Mouse (Mus musculus): Measurements from ENCODE around the gene Kcnj8.

Gene Kcnj8

DNA sequence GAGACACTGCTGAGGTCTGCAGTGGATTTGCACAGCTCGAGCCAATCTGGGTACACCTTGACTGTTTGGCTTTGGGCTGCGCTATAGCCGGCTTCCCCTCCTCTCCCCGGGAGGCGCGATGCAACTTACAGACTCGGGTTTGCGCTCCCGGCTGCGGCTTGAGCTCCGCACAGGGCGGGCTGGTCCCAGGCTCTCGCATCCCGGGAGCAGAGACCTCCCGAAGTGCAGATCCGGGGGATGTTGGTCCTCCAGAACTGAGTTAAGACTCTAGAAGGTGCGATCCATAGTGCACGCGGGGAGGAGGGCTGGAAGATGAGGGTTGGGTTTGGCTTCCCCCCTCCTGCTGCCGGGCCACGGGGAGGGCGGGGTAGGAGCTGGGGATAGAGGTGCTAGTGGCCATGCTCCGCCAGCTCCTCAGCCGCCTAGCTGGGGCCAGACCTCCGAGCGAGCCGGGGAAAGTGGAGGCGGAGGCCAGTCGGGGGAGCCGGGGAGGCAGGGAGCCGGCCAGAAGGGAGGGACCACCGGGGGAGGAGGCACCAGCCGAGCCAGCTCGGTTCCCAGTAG, at the start of gene Kcnj8:
TSS of gene Kcnj8 (minus strand) at position 560 of the 564 bp plus-strand sequence.
- DNase-seq = no peak

GRCm38 (mm10) chr6:142616659-142617058, 45.2 kb upstream of the Kcnj8 start:
- no peak for DNase-seq

- DNase-seq = no peak
Observed at GRCm38 (mm10) chr6:142614324-142614723, 42.9 kb upstream of the Kcnj8 start.

DNA sequence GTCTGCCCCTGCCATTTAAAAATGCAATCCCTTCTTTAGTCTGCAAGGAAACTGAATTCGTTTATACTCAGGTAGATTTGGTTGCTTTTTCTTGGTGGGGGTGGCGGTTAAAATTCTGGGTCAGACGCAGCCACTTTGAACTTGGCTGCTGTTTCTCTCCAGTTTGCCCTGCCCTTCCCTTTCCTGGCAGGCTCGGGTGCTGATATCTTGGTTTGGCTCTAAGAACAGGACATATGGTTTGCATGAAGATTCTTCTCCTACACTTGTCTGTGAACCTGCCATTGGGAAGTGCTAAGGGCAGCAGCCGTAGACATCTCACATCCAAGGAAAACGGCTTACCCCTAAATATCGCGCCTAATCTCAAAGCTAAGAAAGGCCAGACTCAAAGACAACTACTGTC, 41.0 kb upstream of the Kcnj8 start:
- no peak for DNase-seq

GRCm38 (mm10) chr6:142609401-142610373, 38.3 kb upstream of the Kcnj8 start:
- DNase-seq = no peak

GRCm38 (mm10) chr6:142607080-142607479, 35.7 kb upstream of the Kcnj8 start:
- DNase-seq = no peak

DNA sequence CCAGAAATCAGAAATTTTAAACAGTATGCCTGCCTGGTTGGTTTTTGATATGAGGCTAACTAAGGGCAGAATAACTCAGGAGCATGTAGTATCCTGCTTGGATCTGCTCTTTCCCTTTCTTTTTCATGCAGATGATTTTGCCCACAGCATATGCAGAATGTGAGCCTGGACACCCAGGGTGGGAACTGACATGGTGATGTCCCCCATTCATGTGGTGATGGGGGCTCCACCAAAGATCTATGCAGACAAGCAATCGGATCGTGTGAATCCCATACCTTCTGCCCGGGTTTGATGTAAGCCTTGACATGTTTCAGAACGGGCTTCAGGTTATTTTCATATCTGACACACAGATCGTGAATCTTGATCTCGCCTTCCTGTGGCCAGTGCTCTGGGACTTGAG, 31.4 kb upstream of the Kcnj8 start:
- DNase-seq = no peak

DNA sequence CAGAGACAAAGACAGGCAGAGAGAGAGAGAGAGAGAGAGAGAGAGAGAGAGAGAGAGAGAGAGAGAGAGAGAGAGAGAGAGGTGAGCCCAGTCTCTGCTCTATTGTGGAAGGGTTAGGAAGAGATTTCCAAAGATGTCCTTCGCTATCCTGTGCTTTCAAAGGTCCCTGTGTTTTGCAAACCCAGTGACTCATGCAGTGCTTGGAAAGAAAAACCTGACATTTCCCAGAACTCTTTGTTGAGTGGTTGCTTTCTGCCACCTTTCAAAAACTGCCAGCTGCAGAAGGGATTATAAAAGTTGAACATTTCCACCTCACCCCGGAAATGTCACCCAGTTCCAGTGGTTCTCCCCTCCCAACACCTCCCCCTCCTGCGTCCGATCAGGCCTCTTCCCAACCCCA, 7.4 kb upstream of the Kcnj8 start:
- DNase-seq = no peak

DNA sequence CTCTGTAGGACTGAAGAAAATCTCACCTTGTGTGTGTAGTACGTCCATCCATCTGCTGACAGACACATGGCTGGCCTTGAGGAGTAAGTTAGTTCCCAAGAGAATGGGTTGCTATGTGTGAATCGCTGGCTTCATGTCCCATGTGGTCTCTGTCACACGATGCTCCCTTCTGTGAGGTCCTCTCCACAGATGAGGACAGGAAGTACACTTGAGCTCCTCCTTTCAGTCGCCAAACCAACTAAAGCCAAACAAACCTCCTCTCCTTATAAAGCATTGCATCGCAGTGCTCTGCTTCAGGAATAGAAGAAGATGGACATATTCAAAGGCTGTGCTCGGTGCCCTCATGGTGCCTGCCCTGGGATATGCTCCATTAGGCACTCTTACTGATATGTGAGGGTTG, 6.4 kb upstream of the Kcnj8 start:
- DNase-seq = no peak

- DNase-seq = no peak
Observed at GRCm38 (mm10) chr6:142572876-142573275, 1.5 kb upstream of the Kcnj8 start.

DNA sequence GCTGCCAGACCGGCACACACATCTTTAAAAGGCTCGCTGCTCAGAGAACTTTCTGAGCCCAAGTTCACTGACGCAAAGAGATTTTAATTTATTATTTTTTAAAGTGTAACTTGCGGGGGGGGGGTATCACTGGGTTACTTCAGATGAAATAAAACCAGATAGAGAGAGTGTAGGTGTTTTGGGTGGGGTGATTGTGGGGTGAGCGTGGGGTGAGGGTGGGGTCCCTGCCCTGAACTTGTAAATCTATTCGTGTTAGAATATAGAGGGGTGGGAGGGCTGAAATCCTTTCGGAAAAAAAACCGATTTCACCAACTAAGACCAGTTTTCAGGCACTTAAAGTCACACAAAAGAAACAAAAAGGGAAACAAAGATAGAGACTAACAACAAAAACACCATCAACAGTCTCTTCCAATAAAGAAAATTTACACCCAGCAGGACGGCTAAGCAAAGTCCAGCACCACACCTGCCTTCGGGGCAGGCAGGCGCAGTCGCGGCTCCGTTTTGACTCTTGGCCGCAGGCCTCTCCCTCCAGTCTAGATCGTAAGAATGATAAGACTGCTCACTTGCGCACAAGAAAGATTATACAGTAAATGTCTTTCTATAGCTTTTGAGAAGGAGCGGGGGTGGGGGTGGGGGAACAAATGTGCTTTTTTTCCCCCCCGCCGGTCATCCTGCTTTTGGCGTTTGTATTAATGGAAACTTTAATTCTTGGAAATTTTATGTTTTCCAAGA, 381 bp upstream of the Kcnj8 start:
- DNase-seq = no peak

DNA sequence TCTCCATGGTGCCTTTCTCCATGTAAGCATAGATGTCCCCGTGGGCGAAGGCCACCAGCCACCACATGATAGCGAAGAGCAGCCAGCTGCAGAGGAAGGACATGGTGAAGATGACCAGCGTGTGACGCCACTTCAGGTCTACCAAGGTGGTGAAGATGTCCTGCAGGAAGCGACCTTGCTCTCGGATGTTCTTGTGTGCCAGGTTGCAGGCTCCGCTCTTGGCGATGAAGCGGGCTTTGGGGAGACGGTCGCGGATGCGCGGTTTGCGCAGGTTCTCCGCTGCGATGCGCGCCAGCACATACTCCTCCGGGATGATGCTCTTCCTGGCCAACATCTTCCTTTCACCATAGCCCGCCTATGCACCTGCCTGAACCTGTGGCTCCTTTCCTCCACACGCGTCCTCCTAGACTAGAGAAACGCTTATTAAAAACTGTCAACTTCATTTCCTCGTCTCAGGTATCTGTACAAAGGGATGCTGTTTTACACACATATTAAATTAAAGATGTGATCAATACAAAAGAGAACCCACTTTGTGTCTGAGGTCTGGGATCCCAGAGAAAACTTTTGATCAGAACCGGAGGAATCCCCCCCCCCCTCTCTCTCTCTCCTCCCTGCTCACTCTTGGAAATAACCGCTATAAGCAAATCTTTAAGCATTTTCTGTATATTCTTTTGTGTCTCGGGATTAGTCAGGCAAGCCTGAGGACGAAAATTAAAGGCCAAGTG, 1.2 kb downstream of the Kcnj8 start:
- DNase-seq = no peak

GRCm38 (mm10) chr6:142568713-142569357, 2.6 kb downstream of the Kcnj8 start:
- no peak for DNase-seq

DNA sequence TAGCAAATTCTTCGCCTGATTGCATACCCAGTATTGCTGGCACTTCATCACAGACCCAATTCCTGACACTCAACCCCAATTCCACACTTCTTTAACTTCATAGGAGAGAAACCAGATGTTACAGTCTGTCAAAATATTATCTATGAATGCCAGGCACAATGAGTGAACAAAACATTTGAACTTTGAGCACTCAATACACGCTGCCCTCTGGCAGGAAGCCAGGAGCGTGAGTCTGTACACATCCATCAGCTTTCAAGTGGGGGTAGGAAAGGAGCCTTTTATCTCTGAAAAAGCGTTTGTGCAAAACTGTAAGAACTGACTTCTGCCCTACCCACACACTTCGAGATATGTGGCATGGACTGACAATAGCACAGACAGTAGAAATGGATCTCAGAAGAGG, 4.0 kb downstream of the Kcnj8 start:
- no peak for DNase-seq

GRCm38 (mm10) chr6:142564746-142565145, 6.7 kb downstream of the Kcnj8 start:
- no peak for DNase-seq

DNA sequence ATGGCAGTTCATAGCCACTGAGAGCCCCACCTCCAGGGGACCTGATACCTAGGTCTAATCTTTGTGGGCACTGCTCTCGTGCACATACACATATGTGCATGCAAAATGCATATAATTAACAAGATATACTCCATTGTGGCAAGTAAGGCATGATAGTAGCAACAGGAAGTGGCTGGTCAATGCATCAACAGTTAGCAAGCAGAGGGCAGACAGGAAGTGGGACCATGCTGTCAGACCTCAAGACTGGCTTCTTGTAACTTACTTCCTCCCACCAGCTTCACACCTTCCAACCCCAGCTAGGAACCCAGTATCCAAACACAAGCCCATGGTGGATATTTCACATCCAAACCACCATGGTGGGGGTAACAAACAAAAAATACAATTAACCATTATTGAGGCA, 10.3 kb downstream of the Kcnj8 start:
- no peak for DNase-seq

GRCm38 (mm10) chr6:142558772-142559679, 12.4 kb downstream of the Kcnj8 start:
- DNase-seq = no peak

DNA sequence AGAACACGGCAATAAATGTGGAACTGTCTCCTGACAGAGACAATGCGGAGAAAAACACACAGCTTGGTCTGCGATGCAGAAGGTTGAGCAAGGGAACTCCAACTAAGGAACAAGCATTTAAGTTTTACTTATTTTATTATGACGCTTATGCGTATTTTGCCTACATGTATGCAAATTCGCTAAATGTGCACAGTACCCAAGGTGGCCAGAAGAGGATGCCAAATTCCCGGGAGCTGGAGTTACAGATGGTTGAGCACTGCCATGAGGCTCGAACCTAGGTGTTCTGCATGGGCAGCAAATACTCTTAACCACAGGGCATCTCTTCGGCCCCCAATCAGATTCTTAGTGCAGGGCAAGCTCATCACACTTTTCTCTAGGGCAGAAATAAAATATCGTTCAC, 13.3 kb downstream of the Kcnj8 start:
- no peak for DNase-seq

DNA sequence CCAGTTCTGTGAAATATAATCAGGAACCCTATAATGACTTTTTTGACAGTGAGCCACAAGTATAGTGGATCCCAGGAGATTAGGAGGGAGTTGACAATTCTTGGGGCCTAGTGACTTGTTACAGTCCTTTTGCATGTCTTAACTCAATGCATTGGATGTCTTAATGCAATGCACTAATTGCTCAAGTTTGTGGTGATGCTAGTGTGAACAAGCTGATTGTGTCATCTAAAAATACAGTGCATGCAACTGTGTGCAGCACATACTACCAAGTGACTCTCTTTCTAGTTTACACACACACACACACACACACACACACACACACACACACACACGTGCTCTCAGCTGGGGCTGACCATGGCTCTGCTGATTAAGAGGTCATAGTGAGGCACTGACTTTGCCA, 15.4 kb downstream of the Kcnj8 start:
- DNase-seq = no peak

- no peak for DNase-seq
Observed at GRCm38 (mm10) chr6:142551482-142551881, 19.9 kb downstream of the Kcnj8 start.

- DNase-seq = no peak
Observed at GRCm38 (mm10) chr6:142550871-142551270, 20.5 kb downstream of the Kcnj8 start.

Measured in cerebellum, adult 11 months (tissue).